In the genomic region with DNA sequence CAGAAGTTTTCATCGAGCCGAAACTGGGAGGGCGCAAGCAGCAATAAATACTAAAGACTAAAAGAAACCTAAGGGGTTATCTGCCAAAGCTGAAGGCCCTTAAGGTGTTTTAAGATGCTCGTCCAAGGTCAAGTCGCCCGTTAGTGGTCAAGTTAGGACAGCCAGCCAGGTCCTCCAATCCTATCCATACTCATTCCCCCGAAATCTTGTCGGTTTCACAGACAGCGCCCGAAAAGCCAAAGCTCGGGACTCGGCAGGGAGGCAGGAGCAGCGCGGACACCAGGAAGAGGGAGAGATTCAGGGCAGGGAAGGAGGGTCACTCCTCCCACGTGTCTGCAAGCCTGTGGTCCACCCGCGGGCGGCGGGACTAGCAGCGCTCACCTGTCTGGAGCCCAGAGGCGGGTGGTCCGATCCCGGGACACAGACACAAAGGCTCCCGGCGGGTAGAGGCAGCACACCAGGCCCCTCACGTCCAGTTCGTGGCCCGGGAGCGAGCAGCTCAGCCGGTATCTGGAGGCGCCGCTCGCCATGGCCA, we compare ENCODE assay signal across 8 mouse cellular contexts. TPM values are rescaled to one million over a fixed set of nuclear protein-coding genes. Genes with fewer than 3 reads are reported as not detected.
DNase-seq lines count a peak whose midpoint lies in the region; ATAC-seq and TF ChIP-seq lines count a peak whose summit lies in the region.

No protein-coding gene starts in this region.

- TF ChIP-seq CTCF in G1E (IDR thresholded peaks at IDR 0.05; ENCODE audit: low read depth, low read length): no peak
- no peak for TF ChIP-seq CTCF in liver, embryonic 14.5 days (IDR thresholded peaks at IDR 0.05; ENCODE audit: low read depth)

- no peak for TF ChIP-seq EP300 in liver, embryonic 14.5 days (IDR thresholded peaks at IDR 0.05; ENCODE audit: low read depth)

- peak overlapping the region; percentile 93 for H3K9ac ChIP-seq in heart, embryonic 14.5 days (ENCODE audit: low read length)
- peak overlapping the region; percentile 96 for H3K9ac ChIP-seq in forebrain, embryonic 14.5 days (ENCODE audit: low read length)
- peak overlapping the region; percentile 62 for H3K9ac ChIP-seq in liver, embryonic 14.5 days (replicated peaks)
- H3K9ac ChIP-seq in stomach, embryonic 15.5 days: peak overlapping the region; percentile 94

- no peaks in the 10 kb centered on the region for H3K36me3 ChIP-seq in heart, embryonic 14.5 days (ENCODE audit: control insufficient read depth, insufficient read depth, low read length)
- peaks cover 11% of the 10 kb centered on the region for H3K36me3 ChIP-seq in G1E (replicated peaks)
- no peaks in the 10 kb centered on the region for H3K36me3 ChIP-seq in forebrain, embryonic 14.5 days (ENCODE audit: control insufficient read depth, insufficient read depth, low read length)
- H3K36me3 ChIP-seq in liver, embryonic 14.5 days (replicated peaks; ENCODE audit: control insufficient read depth, insufficient read depth, low read depth): no peaks in the 10 kb centered on the region
- H3K36me3 ChIP-seq in stomach, embryonic 15.5 days: no peaks in the 10 kb centered on the region

- H3K4me3 ChIP-seq in heart, embryonic 14.5 days (ENCODE audit: control insufficient read depth in 1 of 2, insufficient read depth in 1 of 2, low read depth in 1 of 2, low read length in 2 of 2): peak overlapping the region; percentile 68 to 83
- peak overlapping the region; percentile 98 for H3K4me3 ChIP-seq in G1E (ENCODE audit: low read depth, low read length)
- peak overlapping the region; percentile 97 for H3K4me3 ChIP-seq in forebrain, embryonic 14.5 days (ENCODE audit: low read depth, low read length)
- H3K4me3 ChIP-seq in liver, embryonic 14.5 days (ENCODE audit: insufficient read depth in 1 of 2, low read depth in 2 of 2, low read length in 2 of 2): peak overlapping the region; percentile 64 to 91
- peak overlapping the region; percentile 98 for H3K4me3 ChIP-seq in stomach, embryonic 15.5 days (replicated peaks)

- H3K4me2 ChIP-seq in heart, embryonic 14.5 days (ENCODE audit: low read length): peak overlapping the region; percentile 76
- H3K4me2 ChIP-seq in forebrain, embryonic 14.5 days (ENCODE audit: low read length): peak overlapping the region; percentile 81
- H3K4me2 ChIP-seq in liver, embryonic 14.5 days (ENCODE audit: low read depth): peak overlapping the region; percentile 89
- peak overlapping the region; percentile 53 for H3K4me2 ChIP-seq in stomach, embryonic 15.5 days

- no peak for DNase-seq in heart, adult 11 months
- DNase-seq in G1E (ENCODE audit: low spot score): no peak
- DNase-seq in forebrain, embryonic 14.5 days (ENCODE audit: low spot score): no peak
- DNase-seq in liver, embryonic 14.5 days (ENCODE audit: low read depth in 3 of 3, low spot score in 3 of 3): peak in 2 of 3 experiments; percentile 9 to 16
- no peak for DNase-seq in cerebellum, postnatal 14 days
- DNase-seq in spleen, adult 12 weeks (ENCODE audit: low spot score): no peak

- H3K4me1 ChIP-seq in heart, embryonic 14.5 days (ENCODE audit: control insufficient read depth in 2 of 2, insufficient read depth in 2 of 2, low read length in 2 of 2): peaks cover 0 to 18% of the 10 kb centered on the region in 2 experiments; a peak in 2 of 4 replicates
- peaks cover 27% of the 10 kb centered on the region for H3K4me1 ChIP-seq in G1E (ENCODE audit: insufficient read depth, low read depth, low read length)
- peaks cover 10% of the 10 kb centered on the region for H3K4me1 ChIP-seq in forebrain, embryonic 14.5 days (ENCODE audit: control insufficient read depth, insufficient read depth, low read length)
- H3K4me1 ChIP-seq in liver, embryonic 14.5 days (replicated peaks; ENCODE audit: control insufficient read depth in 2 of 2, insufficient read depth in 2 of 2, low read length in 1 of 2): peaks cover 2 to 4% of the 10 kb centered on the region in 2 experiments; a peak in 2 of 4 replicates
- H3K4me1 ChIP-seq in stomach, embryonic 15.5 days: peaks cover 19% of the 10 kb centered on the region

- ATAC-seq in heart, embryonic 14.5 days (ENCODE audit: insufficient number of reproducible peaks, insufficient read depth, low FRiP score, low read depth): peak; percentile 65; the same call in 1 of the 2 replicates
- peak; percentile 16; the same call in 1 of the 2 replicates for ATAC-seq in G1E (ENCODE audit: extremely low read depth, insufficient number of reproducible peaks, low FRiP score, poor library complexity, severe bottlenecking)
- no peak for ATAC-seq in forebrain, embryonic 14.5 days
- ATAC-seq in liver, embryonic 14.5 days (ENCODE audit: insufficient read depth): peak; percentile 75
- peak; percentile 80 for ATAC-seq in stomach, embryonic 15.5 days (ENCODE audit: insufficient read depth, low FRiP score, low read depth)

- H3K9me3 ChIP-seq in heart, embryonic 14.5 days (ENCODE audit: control insufficient read depth, low read length): no peaks in the 10 kb centered on the region
- no peaks in the 10 kb centered on the region for H3K9me3 ChIP-seq in G1E (replicated peaks)
- no peaks in the 10 kb centered on the region for H3K9me3 ChIP-seq in forebrain, embryonic 14.5 days (replicated peaks; ENCODE audit: control insufficient read depth, low read length)
- H3K9me3 ChIP-seq in liver, embryonic 14.5 days (ENCODE audit: control insufficient read depth, low read length): no peaks in the 10 kb centered on the region
- no peaks in the 10 kb centered on the region for H3K9me3 ChIP-seq in stomach, embryonic 15.5 days

- peak overlapping the region; percentile 67 to 90 for H3K27ac ChIP-seq in heart, embryonic 14.5 days (replicated peaks in 1 of 2; ENCODE audit: control insufficient read depth in 1 of 2, insufficient read depth in 1 of 2, low read depth in 2 of 2, low read length in 2 of 2)
- peak overlapping the region; percentile 81 for H3K27ac ChIP-seq in forebrain, embryonic 14.5 days (ENCODE audit: low read depth, low read length)
- H3K27ac ChIP-seq in liver, embryonic 14.5 days: peak overlapping the region; percentile 0
- peak overlapping the region; percentile 91 for H3K27ac ChIP-seq in stomach, embryonic 15.5 days

- under 1% methylated on average over 33 of the region's 33 CpGs for WGBS in heart, embryonic 14.5 days
- WGBS in forebrain, embryonic 14.5 days: under 1% methylated on average over 29 of the region's 33 CpGs
- WGBS in liver, embryonic 14.5 days (ENCODE audit: insufficient replicate concordance): under 1% methylated on average over 33 of the region's 33 CpGs
- under 1% methylated on average over 33 of the region's 33 CpGs for WGBS in stomach, embryonic 15.5 days

- H3K27me3 ChIP-seq in heart, embryonic 14.5 days (ENCODE audit: control insufficient read depth, insufficient read depth, low read length): no peaks in the 10 kb centered on the region
- no peaks in the 10 kb centered on the region for H3K27me3 ChIP-seq in G1E (ENCODE audit: insufficient read depth, low read length)
- no peaks in the 10 kb centered on the region for H3K27me3 ChIP-seq in forebrain, embryonic 14.5 days (replicated peaks; ENCODE audit: control insufficient read depth, insufficient read depth, low read length)
- no peaks in the 10 kb centered on the region for H3K27me3 ChIP-seq in liver, embryonic 14.5 days (ENCODE audit: control insufficient read depth, insufficient read depth, low read length)
- no peaks in the 10 kb centered on the region for H3K27me3 ChIP-seq in stomach, embryonic 15.5 days (replicated peaks)

RNA-seq across cellular contexts. Expression of a gene that starts 0.5 kb away (rescaled TPM):
- polyA plus RNA-seq in heart, embryonic 14.5 days (2014; fragmentation: Nextera tagmentation; extraction: Ambion mirVana): 55.7 and 59.3 TPM in 2 replicates
- 98.8 and 109 TPM in 2 replicates for total RNA-seq in G1E (2014; fragmentation: Nextera tagmentation)
- total RNA-seq in G1E (2017): 114 and 117 TPM in 2 replicates
- 62.9 and 77.6 TPM in 2 replicates for polyA plus RNA-seq in G1E (2012)
- 69.4 and 75.4 TPM in 2 replicates for polyA plus RNA-seq in forebrain, embryonic 14.5 days (2014; fragmentation: Nextera tagmentation; extraction: Ambion mirVana)
- 12.0 and 17.0 TPM in 2 replicates for polyA plus RNA-seq in liver, embryonic 14.5 days (2012; rRNA removed)
- 26.3 and 30.8 TPM in 2 replicates for polyA plus RNA-seq in liver, embryonic 14.5 days (2014; fragmentation: Nextera tagmentation; extraction: Ambion mirVana)
- polyA plus RNA-seq in stomach, embryonic 15.5 days (2015; fragmentation: Nextera tagmentation; extraction: Ambion mirVana): 60.0 and 63.3 TPM in 2 replicates

RNA-seq across cellular contexts. Expression of a gene that starts 11.7 kb away (rescaled TPM):
- 11.7 and 15.1 TPM in 2 replicates for polyA plus RNA-seq in heart, embryonic 14.5 days (2014; fragmentation: Nextera tagmentation; extraction: Ambion mirVana)
- 10.5 and 17.6 TPM in 2 replicates for total RNA-seq in G1E (2014; fragmentation: Nextera tagmentation)
- 16.8 and 17.7 TPM in 2 replicates for total RNA-seq in G1E (2017)
- 1.4 and 1.8 TPM in 2 replicates for polyA plus RNA-seq in G1E (2012)
- 34.6 and 37.6 TPM in 2 replicates for polyA plus RNA-seq in forebrain, embryonic 14.5 days (2014; fragmentation: Nextera tagmentation; extraction: Ambion mirVana)
- polyA plus RNA-seq in liver, embryonic 14.5 days (2012; rRNA removed): 1.0 and 2.0 TPM in 2 replicates
- polyA plus RNA-seq in liver, embryonic 14.5 days (2014; fragmentation: Nextera tagmentation; extraction: Ambion mirVana): 2.4 and 2.8 TPM in 2 replicates
- polyA plus RNA-seq in stomach, embryonic 15.5 days (2015; fragmentation: Nextera tagmentation; extraction: Ambion mirVana): 23.3 and 24.9 TPM in 2 replicates

RNA-seq across cellular contexts. Expression of a gene that starts 46.0 kb away (rescaled TPM):
- 10.0 and 12.3 TPM in 2 replicates for polyA plus RNA-seq in heart, embryonic 14.5 days (2014; fragmentation: Nextera tagmentation; extraction: Ambion mirVana)
- total RNA-seq in G1E (2014; fragmentation: Nextera tagmentation) (44.6 and 47.1 TPM in 2 replicates), G1E (2017) (43.6 and 44.4 TPM in 2 replicates)
- 4.7 and 5.2 TPM in 2 replicates for polyA plus RNA-seq in G1E (2012)
- polyA plus RNA-seq in forebrain, embryonic 14.5 days (2014; fragmentation: Nextera tagmentation; extraction: Ambion mirVana): 22.8 and 23.0 TPM in 2 replicates
- polyA plus RNA-seq in liver, embryonic 14.5 days (2012; rRNA removed): 2.7 and 5.4 TPM in 2 replicates
- 9.7 and 10.3 TPM in 2 replicates for polyA plus RNA-seq in liver, embryonic 14.5 days (2014; fragmentation: Nextera tagmentation; extraction: Ambion mirVana)
- 17.4 and 19.0 TPM in 2 replicates for polyA plus RNA-seq in stomach, embryonic 15.5 days (2015; fragmentation: Nextera tagmentation; extraction: Ambion mirVana)

RNA-seq across cellular contexts. Expression of a gene that starts 46.2 kb away (rescaled TPM):
- polyA plus RNA-seq in heart, embryonic 14.5 days (2014; fragmentation: Nextera tagmentation; extraction: Ambion mirVana): not detected in 2 replicates
- not detected in 2 replicates for total RNA-seq in G1E (2014; fragmentation: Nextera tagmentation)
- 0.81 TPM in 1 of 2 replicates, not detected in the other for total RNA-seq in G1E (2017)
- polyA plus RNA-seq in G1E (2012): not detected in 2 replicates
- 0.49 and 0.94 TPM in 2 replicates for polyA plus RNA-seq in forebrain, embryonic 14.5 days (2014; fragmentation: Nextera tagmentation; extraction: Ambion mirVana)
- not detected in 2 replicates for polyA plus RNA-seq in liver, embryonic 14.5 days (2012; rRNA removed)
- 0.33 and 0.44 TPM in 2 replicates for polyA plus RNA-seq in liver, embryonic 14.5 days (2014; fragmentation: Nextera tagmentation; extraction: Ambion mirVana)
- polyA plus RNA-seq in stomach, embryonic 15.5 days (2015; fragmentation: Nextera tagmentation; extraction: Ambion mirVana): 0.40 TPM in 1 of 2 replicates, not detected in the other

RNA-seq across cellular contexts. Expression of a gene that starts 47.4 kb away (rescaled TPM):
- polyA plus RNA-seq in heart, embryonic 14.5 days (2014; fragmentation: Nextera tagmentation; extraction: Ambion mirVana): 0.16 and 0.26 TPM in 2 replicates
- total RNA-seq in G1E (2014; fragmentation: Nextera tagmentation) (not detected in 2 replicates), G1E (2017) (not detected in 2 replicates)
- not detected in 2 replicates for polyA plus RNA-seq in G1E (2012)
- 0.10 and 0.30 TPM in 2 replicates for polyA plus RNA-seq in forebrain, embryonic 14.5 days (2014; fragmentation: Nextera tagmentation; extraction: Ambion mirVana)
- not detected in 2 replicates for polyA plus RNA-seq in liver, embryonic 14.5 days (2012; rRNA removed)
- polyA plus RNA-seq in liver, embryonic 14.5 days (2014; fragmentation: Nextera tagmentation; extraction: Ambion mirVana): 0.10 and 0.11 TPM in 2 replicates
- 0.93 and 0.94 TPM in 2 replicates for polyA plus RNA-seq in stomach, embryonic 15.5 days (2015; fragmentation: Nextera tagmentation; extraction: Ambion mirVana)

Comparison
In these comparisons a context has a peak if more than half of its experiments do, and no peak if none do; other contexts are left out.
1. H3K27ac ChIP-seq: peak in every context shown above with its lines; median percentile 91 in stomach, embryonic 15.5 days; 81 in forebrain, embryonic 14.5 days; 78 in heart, embryonic 14.5 days; 0 in liver, embryonic 14.5 days.
2. DNase-seq: peak in liver, embryonic 14.5 days (2 of 3); none in heart, adult 11 months (single experiment), G1E (single experiment), forebrain, embryonic 14.5 days (single experiment), cerebellum, postnatal 14 days (0 of 2) and spleen, adult 12 weeks (single experiment).
3. Peak in every context shown above with its lines, with median percentiles within 50 percentile points of each other: H3K4me2 ChIP-seq, H3K4me3 ChIP-seq and H3K9ac ChIP-seq.